Mouse (Mus musculus) liver, embryonic 14.5 days (tissue): ENCODE measurements around the gene Dok1.

Source experiments
- CTCF ChIP-seq: IDR thresholded peaks from 2 replicates; pipeline ENCODE4 v1.5.1; 2016; ENCODE audit warnings: antibody characterized with exemption, low read depth, control low read depth
- EP300 ChIP-seq: IDR thresholded peaks from 2 replicates; pipeline ENCODE4 v1.6.1; 2016; ENCODE audit warnings: antibody characterized with exemption, low read depth

- TF ChIP-seq CTCF = no peak
- no peak for TF ChIP-seq EP300
Measured at GRCm38 (mm10) chr6:83023786-83024185, 9.5 kb downstream of the Dok1 start.
